Mouse (Mus musculus): ENCODE results near the gene Mylpf. TPM values are rescaled to one million over a fixed set of nuclear protein-coding genes. Genes with fewer than 3 reads are reported as not detected.

Mylpf gene
- total RNA-seq, 2 experiments from 2014 or later = 2.1 to 3.0 TPM

- no peak for DNase-seq (ENCODE audit: low spot score in 2 of 2)
Observed at GRCm38 (mm10) chr7:127256518-127256917, 47.8 kb downstream of the Mylpf start.

- DNase-seq (ENCODE audit: low spot score in 2 of 2) = peak in 1 of 2 experiments; percentile 54
Observed at GRCm38 (mm10) chr7:127259186-127259905, 50.7 kb downstream of the Mylpf start.

GRCm38 (mm10) chr7:127260309-127261111 lies 51.8 kb downstream of the Mylpf start, which contains the start of gene Dctpp1:
Gene Dctpp1, minus strand, starts transcription at chr7:127260709.
- DNase-seq (ENCODE audit: low spot score in 2 of 2) = peak; percentile 96 to 98

GRCm38 (mm10) chr7:127262218-127262961 lies 53.7 kb downstream of the Mylpf start:
- no peak for DNase-seq (ENCODE audit: low spot score in 2 of 2)

- no peak for DNase-seq (ENCODE audit: low spot score in 2 of 2)
Observed at GRCm38 (mm10) chr7:127263526-127263925, 54.8 kb downstream of the Mylpf start.

Other genes with a start within 250 kb of the Mylpf start
- gene Cdipt, start 233.0 kb upstream of the Mylpf start, total RNA-seq (2021) = 100 to 1,000 TPM; 171 to 180 TPM
- gene Cdiptos, start 232.8 kb upstream of the Mylpf start, total RNA-seq (2021) = under 1 TPM in 1 of 2 experiments, not detected in 1; 0.45 TPM
- 1 to 10 TPM; 8.6 to 9.5 TPM for gene Mvp, start 194.3 kb upstream of the Mylpf start, total RNA-seq (2021)
- gene Pagr1b, start 192.4 kb upstream of the Mylpf start, total RNA-seq (2021) = not detected
- gene Pagr1a, start 191.5 kb upstream of the Mylpf start, total RNA-seq (2021) = 10 to 100 TPM; 18.7 to 35.6 TPM
- 10 to 100 TPM; 45.7 to 55.3 TPM for gene Gm42742, start 187.8 kb upstream of the Mylpf start, total RNA-seq (2021)
- 100 to 1,000 TPM; 202 to 211 TPM for gene Prrt2, start 187.7 kb upstream of the Mylpf start, total RNA-seq (2021)
- gene Maz, start 181.9 kb upstream of the Mylpf start, total RNA-seq (2021) = 100 to 1,000 TPM; 205 to 207 TPM
- 1 to 10 TPM; 3.6 to 5.7 TPM for gene Kif22, start 166.4 kb upstream of the Mylpf start, total RNA-seq (2021)
- not detected for gene Zg16, start 121.6 kb upstream of the Mylpf start, total RNA-seq (2021)
- gene AI467606, start 117.5 kb upstream of the Mylpf start, total RNA-seq (2021) = 1 to 10 TPM; 1.1 to 1.6 TPM
- gene Qprt, start 86.7 kb upstream of the Mylpf start, total RNA-seq (2021) = under 1 TPM; 0.54 to 0.63 TPM
- gene Spn, start 71.1 kb upstream of the Mylpf start, total RNA-seq (2021) = under 1 TPM; 0.09 to 0.16 TPM
- 10 to 100 TPM; 88.0 to 90.2 TPM for gene Cd2bp2, start 12.8 kb upstream of the Mylpf start, total RNA-seq (2021)
- 10 to 100 TPM; 90.8 to 94.1 TPM for gene Tbc1d10b, start 422 bp upstream of the Mylpf start, total RNA-seq (2021)
- 10 to 100 TPM; 21.3 to 22.1 TPM for gene Zfp553, start 24.2 kb downstream of the Mylpf start, total RNA-seq (2021)
- 1 to 10 TPM; 4.4 to 4.5 TPM for gene Sept1, start 24.2 kb downstream of the Mylpf start, total RNA-seq (2021)
- gene Zfp771, start 35.4 kb downstream of the Mylpf start, total RNA-seq (2021) = 10 to 100 TPM; 55.2 to 57.9 TPM
- 10 to 100 TPM; 20.8 to 23.2 TPM for gene Dctpp1, start 51.8 kb downstream of the Mylpf start, total RNA-seq (2021)
- gene Sephs2, start 65.2 kb downstream of the Mylpf start, total RNA-seq (2021) = 10 to 100 TPM; 33.4 to 35.8 TPM
- under 1 TPM; 0.42 to 0.86 TPM for gene Itgal, start 87.4 kb downstream of the Mylpf start, total RNA-seq (2021)
- 10 to 100 TPM; 13.7 to 14.5 TPM for gene Zfp768, start 136.7 kb downstream of the Mylpf start, total RNA-seq (2021)
- 1 to 10 TPM; 6.6 to 7.4 TPM for gene Zfp747, start 167.2 kb downstream of the Mylpf start, total RNA-seq (2021)
- gene 9130019O22Rik, start 178.3 kb downstream of the Mylpf start, total RNA-seq (2021) = 1 to 10 TPM; 3.9 to 4.8 TPM
- gene E430018J23Rik, start 184.7 kb downstream of the Mylpf start, total RNA-seq (2021) = 1 to 10 TPM; 7.4 to 7.6 TPM
- gene Zfp764, start 197.9 kb downstream of the Mylpf start, total RNA-seq (2021) = 1 to 10 TPM; 4.3 to 4.8 TPM
- 10 to 100 TPM; 12.7 to 15.7 TPM for gene Zfp688, start 213.2 kb downstream of the Mylpf start, total RNA-seq (2021)
- 1 to 10 TPM; 5.4 to 6.2 TPM for gene Zfp689, start 240.3 kb downstream of the Mylpf start, total RNA-seq (2021)

Measured in left cerebral cortex, adult 18-20 months (tissue).